Mouse (Mus musculus): ENCODE results near the gene Tomm70a. TPM values are rescaled to one million over a fixed set of nuclear protein-coding genes. Genes with fewer than 3 reads are reported as not detected.
A peak's percentile ranks its signal among the peaks of the same experiment; 100 is the strongest.

Tomm70a gene
- 10 to 100 TPM; 32.5 to 33.9 TPM for total RNA-seq (2021)
- long read RNA-seq, experiment 1, full-length matches to known transcripts, result 31 of 61 reads
- long read RNA-seq, experiment 1, partial matches to known transcripts, result 27 of 61 reads
- long read RNA-seq, experiment 1, other reads (novel, unspliced or antisense), result 3 of 61 reads
- long read RNA-seq, experiment 2, full-length matches to known transcripts, result 43 of 77 reads
- long read RNA-seq, experiment 2, partial matches to known transcripts, result 29 of 77 reads
- long read RNA-seq, experiment 2, other reads (novel, unspliced or antisense), result 5 of 77 reads

DNA sequence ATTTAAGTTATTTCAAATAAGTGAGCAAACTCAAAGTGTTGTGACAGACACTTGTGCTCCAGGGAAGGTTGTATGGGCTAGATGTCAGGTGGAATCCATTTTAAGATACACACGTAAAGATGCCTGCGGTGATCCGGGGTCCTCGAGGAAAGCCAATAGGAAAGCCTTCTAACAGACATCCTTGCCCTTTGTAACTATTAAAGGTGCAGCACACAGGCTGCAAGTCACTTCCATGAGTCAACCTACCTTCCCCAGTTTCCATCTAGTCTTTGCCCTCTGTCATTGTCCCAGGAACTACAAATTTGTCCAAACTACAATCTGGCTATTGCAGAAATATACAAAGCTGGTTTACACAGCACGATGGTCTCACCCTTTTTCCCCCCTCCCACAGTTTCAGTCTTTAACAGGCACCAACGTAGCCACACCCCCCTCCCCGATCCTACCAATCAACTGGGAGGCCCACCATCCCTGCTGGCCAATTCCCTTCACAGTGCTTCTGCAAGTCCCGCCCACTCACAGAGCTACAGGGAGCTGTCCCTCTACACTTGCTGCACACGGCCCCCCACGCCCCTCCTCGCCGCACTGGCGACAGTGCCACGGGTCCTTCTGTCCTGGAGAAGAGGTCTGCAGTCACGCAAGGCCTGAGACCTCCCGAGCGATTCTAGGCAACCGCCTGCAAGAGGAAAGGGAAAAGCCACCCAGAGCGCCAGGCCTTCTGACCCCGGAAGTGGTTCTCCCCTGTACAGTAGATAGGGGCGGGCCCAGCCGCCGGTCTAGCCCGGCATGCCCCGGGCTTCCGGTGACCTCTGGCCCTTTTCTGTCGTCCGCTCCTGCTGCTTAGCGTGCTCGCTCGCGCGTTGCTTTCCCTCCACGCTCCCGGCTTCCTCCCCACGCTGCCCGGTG is at the start of gene Tomm70a:
Gene Tomm70a (plus strand): TSS at position 791 of the 903 bp plus-strand sequence.
- DNase-seq, result peak; percentile 93

DNA sequence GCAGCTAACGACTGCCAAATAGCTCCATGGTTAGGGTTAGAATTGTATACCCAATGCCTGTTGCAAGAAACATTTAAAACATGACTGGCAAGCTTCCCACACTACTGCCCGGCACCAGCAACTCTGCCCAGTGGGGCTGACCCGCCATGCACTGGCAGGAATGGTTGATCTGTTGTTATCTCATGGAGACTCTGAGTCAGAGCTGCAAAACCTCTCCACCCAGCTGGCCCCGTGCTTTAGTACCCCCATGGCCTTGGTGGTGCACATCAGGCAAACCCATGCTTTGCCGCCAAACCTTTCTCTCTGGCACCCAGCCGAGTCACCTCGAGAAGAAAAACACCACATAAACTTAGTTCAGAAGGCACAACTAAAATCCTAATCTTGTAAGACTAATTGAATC is 45.5 kb upstream of the Tomm70a start:
- no peak for DNase-seq

DNA sequence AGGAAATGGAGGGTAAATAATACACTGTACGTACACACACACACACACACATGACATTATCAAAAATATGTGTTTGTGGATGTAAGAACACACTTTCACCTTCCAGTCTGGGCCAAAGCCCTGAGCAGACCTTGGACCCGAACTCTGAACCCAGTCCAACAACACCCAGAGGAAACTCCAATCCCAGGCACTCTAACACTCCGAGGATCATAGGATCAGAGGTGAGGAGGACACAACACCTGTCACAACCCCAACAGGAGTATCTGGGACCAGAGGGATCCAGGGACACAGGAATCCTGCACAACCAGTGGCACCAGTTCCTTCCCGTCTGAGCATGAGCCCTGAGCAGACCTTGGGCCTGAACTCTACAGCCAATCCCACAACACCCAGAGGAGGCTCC is 41.9 kb upstream of the Tomm70a start:
- DNase-seq, result no peak

DNA sequence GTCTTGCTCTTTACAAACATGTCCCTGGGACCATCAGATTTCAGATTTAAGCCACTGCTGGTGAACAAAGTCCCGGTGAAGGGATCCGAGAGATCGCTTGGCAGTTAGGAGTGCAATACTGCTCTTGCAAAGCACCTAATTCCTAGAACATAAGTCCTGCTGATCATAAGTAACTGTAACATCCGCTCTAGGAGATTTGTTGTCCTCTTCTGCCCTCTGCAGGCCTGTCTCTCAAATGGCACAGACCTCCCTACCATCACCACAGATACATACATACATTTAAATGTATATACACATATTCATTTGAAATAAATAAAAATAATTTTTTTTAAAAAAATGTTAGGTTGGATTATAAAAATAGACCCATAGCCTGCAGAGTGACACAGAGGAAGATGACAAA is 29.0 kb upstream of the Tomm70a start:
- DNase-seq, result no peak

DNA sequence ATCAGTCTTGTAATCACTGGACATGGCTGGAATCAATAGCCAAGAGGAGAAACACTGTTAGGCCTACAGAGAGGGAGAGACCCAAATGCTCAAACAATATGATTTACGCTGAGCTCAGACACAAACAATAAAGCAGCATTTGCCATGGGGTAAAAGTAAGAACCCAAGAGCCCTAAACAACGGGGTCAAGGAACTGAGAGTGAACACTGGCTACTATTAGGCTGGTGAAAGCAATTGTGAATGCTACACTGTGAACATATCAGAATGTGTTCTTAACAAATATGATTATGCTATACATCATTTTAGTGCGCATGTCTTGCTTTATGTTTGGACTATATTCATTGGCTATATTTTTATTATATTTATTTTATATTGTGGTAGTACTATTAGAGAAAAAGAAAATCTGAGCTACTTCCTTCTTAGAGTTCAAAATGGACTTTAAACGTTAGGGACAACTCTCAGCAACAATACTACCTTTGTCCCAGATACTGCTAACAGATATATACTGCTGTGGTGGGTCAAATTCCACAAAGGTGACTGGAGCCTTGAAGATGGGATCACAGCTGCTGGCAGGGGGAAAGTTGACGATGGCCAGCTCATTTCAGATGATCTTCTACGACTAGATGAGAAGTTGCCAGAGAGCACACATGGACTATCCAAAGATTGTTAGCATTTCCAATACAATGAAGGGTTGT is 28.4 kb upstream of the Tomm70a start:
- DNase-seq, result no peak

DNA sequence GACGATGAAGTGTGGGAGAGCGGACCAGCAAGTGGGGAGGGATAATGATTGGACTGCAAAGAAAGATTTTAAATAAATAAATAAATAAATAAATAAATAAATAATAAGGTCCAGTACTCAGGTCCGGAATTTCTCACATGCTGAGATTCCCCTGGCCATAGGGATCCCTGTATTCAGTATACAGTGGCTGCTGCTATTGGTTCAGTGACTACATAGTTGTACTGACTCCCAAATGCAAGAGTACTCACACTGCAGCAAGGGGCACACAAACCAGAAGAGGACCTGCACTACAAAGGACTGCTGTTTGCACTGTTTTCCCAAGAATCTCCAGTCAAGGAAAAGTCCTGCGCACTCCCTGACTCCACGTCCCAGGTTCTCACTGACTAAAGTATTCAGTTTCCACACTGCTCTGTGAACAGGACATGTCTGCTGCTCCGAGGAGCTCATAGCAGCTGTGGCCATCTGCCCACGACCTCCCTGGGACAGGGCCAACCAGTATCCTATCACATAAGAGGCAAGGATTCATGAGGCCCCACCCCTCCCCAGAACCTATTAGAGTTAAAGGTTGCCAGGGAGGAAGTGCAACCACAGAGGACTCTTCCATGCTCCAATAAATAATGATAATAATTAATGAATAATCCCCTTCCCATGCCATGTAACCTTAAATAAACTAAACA is 22.9 kb upstream of the Tomm70a start:
- no peak for DNase-seq

DNA sequence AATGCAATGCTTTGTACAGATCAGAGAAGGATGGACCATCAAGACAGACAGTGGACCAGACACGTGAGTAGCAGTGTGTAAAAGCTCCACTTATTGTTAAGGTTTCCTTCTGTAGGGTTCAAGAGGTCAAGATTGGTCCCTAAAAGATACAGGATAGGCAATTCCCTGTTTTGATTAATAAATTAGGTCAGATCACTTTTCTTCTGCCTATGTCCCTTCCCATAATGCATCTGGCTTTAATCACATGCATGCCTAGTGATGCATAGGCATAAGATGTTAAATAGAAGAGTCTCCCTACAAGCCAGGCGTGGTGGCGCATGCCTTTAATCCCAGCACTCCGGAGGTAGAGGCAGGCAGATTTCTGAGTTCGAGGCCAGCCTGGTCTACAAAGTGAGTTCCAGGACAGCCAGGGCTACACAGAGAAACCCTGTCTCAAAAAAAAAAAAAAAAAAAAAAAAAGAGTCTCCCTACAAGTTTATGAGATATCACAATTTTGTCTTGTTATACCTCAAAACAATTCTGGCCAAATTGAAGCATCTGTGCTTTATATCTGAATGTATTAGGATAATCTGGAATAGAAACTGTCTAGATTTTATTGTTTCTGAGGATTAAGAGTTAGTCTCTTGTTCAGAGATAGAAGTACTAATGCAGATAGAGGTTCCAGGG is 21.8 kb upstream of the Tomm70a start:
- DNase-seq, result no peak

DNA sequence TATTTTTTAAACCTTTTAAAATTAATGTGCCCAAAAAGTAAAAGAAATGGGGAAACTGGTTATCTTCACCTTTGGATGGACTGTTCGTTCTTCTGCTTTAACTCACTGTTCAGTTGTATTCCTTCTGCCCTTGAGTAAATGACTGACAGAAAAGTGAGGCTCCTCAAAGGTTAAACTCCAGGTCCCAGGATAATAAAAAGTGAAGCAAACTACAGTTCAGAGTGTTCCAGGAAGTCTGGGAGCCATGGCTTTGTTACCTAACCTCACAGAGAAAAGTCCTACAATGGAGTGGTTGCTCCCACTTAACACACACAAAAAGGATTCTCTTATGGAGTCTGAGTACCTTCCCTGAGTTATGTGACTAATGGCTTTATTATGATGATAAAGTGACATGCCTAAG is 20.3 kb upstream of the Tomm70a start:
- DNase-seq, result no peak

DNA sequence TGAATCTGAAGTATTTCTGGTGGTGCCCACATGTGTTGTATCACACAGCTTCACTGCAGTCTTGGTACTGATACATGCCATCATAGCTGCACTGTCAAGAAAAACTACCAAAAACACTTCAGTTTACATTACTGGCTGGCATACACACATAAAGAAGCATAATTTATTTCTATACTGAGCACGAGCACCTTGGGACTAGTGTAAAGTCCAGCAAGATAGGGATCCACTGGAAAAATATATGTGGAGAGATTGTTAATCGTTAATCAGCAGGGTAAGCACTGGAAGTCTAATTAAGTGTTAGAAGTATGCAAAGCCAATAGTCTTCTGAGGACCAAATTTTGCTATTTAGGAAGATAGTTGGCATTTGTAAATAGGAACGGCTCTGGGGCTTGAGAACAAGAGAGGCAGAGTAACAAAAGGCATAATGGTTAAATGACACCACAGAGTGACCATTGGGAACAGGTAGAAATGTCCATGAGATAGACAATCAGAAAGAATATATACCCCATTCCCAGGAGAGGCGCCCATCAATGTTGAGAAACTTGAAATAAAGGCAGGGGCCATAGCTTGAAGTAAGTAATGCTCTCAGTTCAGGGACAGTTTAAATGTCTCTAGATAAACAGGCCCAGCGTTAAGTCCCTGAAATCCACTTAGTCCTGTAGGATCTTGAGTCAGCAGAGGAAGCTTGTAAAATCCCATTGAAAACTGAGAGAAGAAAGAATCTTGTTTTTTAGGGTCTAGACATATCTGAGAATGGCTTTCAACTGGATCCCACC is 15.1 kb upstream of the Tomm70a start:
- no peak for DNase-seq

DNA sequence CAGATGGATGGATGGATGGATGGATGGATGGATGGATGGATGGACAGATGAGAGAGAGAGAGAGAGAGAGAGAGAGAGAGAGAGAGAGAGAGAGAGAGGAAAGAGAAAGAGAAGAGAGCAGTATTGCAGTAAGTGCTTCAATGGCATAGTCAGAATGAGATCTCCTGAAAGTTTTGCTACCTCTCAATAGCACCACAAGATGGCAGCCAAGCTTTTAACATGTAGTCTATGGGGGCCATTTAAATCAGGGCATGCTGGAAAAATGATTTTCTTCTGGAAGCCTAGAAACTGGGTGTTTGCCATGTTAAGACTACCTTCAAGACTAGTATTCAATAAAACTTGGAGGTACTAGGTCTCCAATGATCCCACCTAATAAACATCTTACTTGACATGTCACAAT is 5.4 kb upstream of the Tomm70a start:
- no peak for DNase-seq

DNA sequence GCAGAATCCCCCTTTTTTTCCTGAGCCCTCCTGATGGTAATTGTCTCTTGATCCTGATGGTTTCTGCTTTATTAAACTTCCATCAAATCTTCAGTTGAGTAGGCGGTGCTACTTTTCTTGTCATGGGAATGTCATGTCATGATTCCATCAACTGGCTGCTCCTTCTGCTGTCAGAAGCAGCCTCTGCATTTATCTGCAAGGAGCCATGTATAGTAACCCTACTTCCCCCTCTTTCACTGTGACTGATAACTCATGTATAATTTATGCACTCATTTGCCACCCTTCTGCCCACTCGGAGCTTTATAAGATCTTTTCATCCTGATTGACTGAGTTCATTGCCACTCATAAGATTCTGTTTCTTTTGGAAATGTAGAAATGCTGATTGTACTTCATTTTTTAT is 3.9 kb upstream of the Tomm70a start:
- no peak for DNase-seq

DNA sequence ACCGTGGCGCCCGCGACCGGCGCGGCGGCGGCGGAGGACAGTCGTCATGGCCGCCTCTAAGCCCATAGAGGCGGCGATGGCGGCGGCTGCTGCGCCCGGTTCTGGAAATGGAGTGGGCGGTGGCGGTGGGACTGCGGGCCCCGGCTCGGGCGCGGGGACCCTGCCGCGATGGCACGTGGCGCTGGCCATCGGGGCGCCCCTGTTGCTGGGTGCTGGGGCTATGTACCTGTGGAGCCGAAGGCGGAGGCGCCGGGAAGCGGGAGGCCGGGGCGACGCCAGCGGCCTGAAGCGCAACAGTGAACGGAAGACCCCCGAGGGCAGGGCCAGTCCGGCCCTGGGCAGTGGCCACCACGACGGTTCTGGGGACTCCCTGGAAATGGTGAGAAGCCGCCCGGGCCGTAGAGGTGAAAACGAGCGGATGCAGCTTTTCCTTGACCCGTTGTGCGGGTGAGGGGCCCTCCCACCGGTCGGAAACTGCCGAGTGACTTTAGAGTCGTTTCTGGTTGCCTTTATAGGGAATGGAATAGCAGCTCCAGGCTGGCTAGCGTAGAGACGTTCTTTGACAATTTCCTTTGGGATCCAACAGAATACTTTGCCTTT is 413 bp downstream of the Tomm70a start:
- DNase-seq, result no peak

DNA sequence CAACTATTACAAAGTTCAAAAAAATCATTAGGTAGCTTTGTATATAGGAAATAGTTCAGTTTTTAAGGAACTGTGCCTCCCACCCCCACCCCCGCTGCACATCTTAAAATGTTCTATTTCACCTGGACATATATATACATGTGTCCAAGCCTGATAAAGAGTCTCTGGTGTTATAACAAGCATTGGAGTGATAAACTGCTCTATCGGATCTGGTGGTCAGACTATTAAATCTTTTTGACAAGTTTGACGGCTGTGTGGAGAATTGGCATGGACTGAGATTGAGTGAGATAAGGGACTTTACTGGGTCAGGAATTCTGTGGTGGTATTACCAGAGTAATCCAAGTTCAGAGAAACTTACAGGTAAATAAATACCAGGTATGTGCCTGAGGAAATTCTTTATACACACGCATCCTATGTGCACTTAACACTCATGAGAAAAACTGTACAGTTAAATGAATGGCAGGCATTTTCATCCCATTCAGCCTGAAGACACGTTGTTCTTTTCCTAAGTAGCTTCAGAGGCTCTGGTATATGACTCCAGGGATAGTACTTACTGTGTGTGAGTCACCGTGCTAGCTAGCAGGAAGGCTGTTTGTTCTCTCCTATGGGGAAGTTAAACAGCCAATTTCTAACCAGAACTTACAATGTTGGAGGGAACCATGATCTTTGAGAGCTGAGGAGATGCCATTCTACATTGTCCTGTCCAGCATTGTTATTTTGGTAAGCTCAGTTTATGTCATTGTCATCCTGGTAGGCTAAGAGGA is 1.4 kb downstream of the Tomm70a start:
- DNase-seq, result no peak

DNA sequence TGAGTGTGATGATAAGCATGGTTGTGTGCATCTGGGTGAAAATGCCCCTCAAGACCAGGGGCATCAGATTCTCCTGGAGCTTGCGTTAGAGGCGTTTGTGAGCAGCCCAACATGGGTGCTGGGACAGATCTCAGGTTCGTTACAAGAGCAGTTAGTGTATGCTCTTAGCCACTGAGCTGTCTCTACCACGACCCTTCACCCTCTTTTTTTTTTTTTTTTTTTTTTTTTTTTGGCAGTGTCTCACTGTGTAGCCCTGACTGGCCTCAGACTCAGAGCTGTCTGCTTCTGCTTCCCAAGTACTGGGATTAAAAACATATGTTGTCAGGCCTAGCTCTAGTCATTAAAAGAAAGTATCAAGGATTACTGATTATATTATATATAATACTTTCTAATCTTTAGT is 4.8 kb downstream of the Tomm70a start:
- no peak for DNase-seq

DNA sequence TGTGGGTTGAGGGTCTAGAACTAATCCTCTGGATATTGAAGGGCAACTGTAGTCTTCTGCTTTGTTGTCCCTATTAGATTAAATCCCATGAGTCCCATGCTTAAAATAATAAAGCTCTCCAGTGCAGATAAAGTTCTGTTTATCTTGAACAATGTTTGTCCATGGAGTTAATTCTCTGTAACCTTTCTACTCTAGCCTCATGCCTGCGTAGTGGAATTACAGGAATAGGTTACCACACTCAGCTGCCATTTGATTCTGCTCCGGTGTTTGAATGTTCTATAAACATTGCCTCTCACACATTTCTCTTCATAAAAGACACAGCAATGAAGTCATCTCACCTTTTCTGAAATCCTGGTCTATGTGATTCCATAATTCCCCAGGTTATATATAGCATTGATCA is 6.3 kb downstream of the Tomm70a start:
- no peak for DNase-seq

DNA sequence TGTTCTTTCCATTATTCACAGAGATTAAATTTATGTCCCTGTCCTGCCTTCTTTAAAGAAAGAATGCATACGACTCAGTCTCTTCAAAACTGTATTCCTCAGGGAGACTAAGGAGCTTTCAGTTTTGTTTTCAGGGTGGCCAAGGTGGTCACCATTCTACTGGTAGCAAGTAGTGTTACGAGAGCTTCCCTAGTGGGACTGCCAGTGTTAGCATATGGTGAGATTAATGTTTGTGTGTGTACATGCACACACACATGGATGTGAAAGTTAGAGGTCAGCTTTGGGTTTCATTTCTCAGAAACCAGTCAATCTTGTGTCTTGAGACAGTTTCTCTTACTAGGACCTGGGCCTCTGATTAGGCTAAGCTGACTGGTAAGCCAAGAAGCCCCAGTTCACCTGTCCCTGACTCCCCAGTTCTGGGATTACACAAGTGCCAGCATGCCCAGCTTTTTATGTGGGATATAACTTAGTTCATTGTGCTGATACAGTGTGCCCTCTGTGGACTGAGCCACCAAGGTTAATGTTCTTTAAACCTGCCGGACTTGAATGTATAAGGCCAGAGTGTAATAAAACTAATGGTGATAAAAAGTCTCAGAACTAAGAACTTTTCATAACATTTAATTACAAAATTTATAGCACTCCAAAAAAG is 9.4 kb downstream of the Tomm70a start:
- no peak for DNase-seq

DNA sequence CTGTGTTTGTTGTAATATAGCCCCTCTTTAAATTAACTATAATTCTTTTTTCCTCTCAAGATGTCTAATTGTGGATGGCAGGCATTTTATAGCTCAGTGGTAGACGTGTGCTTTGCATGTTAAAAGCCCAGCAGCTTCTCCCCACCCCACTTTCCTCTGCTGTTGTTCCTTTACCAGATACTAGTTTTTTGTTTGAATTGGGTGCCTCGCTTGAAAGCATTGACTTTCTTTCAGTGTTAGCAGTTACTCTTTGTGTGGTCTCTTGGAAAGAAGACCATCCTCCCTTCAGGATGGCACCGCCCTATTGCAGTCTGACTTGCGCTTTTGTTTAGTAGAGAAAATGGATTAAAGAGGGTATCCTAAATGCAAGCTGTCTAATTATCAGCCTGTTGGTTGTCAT is 10.0 kb downstream of the Tomm70a start:
- no peak for DNase-seq

DNA sequence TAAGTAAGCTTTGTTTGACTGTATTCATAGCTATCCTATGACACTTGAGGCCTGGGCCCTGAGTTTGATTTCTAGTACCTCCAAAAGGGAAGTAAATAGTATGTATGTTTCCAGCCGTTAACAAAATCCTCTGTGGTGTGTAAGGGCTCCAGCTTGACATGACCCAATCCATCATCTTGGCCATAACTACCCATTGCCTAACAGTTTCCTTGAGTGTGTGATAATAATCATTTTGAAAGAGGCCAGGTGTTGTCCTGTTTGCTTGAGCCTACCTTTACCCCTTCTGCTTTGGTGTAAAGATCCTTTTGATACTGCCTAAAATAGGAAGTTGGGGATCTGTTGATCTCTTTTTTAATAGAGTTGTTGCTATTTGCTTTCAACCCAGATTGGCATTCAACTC is 10.8 kb downstream of the Tomm70a start:
- no peak for DNase-seq

DNA sequence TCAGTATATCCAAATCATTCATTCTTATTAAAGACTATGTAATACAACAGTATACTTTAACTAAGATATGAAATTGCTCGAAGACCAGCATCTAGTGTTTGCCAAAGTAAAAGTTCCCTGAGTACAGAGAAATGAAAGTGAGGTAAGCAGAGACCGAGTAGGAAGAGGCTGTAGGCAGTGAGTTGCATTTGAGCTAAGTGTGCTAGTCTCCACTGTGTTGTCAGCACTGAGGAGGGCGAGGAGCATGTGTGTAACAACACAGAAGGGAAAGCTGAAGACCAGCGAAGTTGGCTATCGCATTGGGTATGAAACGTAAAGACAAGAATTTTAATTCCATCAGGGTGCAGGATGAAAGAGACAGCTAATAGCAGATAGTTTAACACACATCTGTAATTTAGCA is 12.1 kb downstream of the Tomm70a start:
- no peak for DNase-seq

Data from gastrocnemius, postnatal 25 days (tissue).